In the genomic region with DNA sequence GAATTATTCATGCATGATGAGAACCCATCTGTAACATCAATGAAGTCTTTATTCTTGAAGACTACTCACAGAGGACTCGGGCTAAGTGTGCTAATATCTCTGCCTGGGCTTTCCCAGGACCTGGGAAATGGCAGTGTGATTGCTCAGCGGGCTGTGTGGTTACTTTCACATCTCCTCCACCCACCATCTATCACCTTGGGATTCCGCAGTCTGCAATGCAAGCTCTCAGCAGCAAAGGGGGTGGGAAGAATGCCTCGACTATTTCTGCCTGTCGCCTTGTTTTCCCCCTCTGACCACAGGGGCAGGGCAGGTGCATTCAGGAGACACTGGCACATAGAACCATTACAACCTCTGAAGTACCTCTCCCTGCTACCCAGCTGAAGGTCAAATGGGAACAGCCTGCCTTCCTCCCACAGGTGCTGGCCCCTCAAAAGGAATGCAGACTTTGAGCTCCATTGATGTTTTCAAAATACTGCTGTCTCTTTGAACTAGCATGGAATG, we compare ENCODE assay signal across 11 mouse cellular contexts.
A peak's percentile ranks its signal among the peaks of the same experiment; 100 is the strongest.
DNase-seq lines count a peak whose midpoint lies in the region; ATAC-seq and TF ChIP-seq lines count a peak whose summit lies in the region.
"Had no signal": no experiment of that assay in that cellular context is flagged by ENCODE, and none has a peak within 500 bp of the region (broad histone marks: within the 10 kb centered on the region; RNA-seq: fewer than 3 reads in every experiment).

No protein-coding gene starts in this region.

- intact Hi-C loops in left cerebral cortex, postnatal 25 days (cut with DNase I): no loop called here

- 21% methylated on average over 5 of the region's 5 CpGs for WGBS in hindbrain, embryonic 12.5 days
- WGBS in hindbrain, postnatal 0 days: 39% methylated on average over 5 of the region's 5 CpGs
- WGBS in limb, embryonic 11.5 days: 28% methylated on average over 5 of the region's 5 CpGs

- no peaks in the 10 kb centered on the region for H3K36me3 ChIP-seq in hindbrain, embryonic 12.5 days
- H3K36me3 ChIP-seq in hindbrain, postnatal 0 days (ENCODE audit: insufficient read depth, low read length): no peaks in the 10 kb centered on the region
- H3K36me3 ChIP-seq in limb, embryonic 11.5 days (ENCODE audit: control insufficient read depth, insufficient read depth, low read length): no peaks in the 10 kb centered on the region

- no peak for ATAC-seq in hindbrain, embryonic 12.5 days (ENCODE audit: low FRiP score)
- no peak for ATAC-seq in hindbrain, postnatal 0 days
- ATAC-seq in Patski: peak; percentile 42
- peak; percentile 39; the same call in 1 of the 2 replicates for ATAC-seq in limb, embryonic 11.5 days (ENCODE audit: insufficient number of reproducible peaks, low FRiP score, low TSS enrichment, low read depth)
- no peak for ATAC-seq in inflammation-experienced regulatory T-cells, adult 6 months

- peak overlapping the region; percentile 55 for H3K27ac ChIP-seq in hindbrain, embryonic 12.5 days
- no peak overlapping the region for H3K27ac ChIP-seq in hindbrain, postnatal 0 days
- peak overlapping the region; percentile 10; the same call in 1 of the 2 replicates for H3K27ac ChIP-seq in limb, embryonic 11.5 days (replicated peaks; ENCODE audit: low read depth, low read length)
- H3K27ac ChIP-seq: liver, embryonic 14.5 days had no signal

- POLR2A ChIA-PET in Patski (lab: Charles Lee): no interaction called here

- CTCF ChIA-PET in Patski (lab: Charles Lee): interaction anchor here (1.0 to 2.4 kb wide), 2 partner anchors 18 kb away, joined by 3 to 8 read pairs; no protein-coding TSS in a partner anchor

- H3K9me3 ChIP-seq in hindbrain, embryonic 12.5 days (replicated peaks): no peaks in the 10 kb centered on the region
- no peaks in the 10 kb centered on the region for H3K9me3 ChIP-seq in hindbrain, postnatal 0 days (ENCODE audit: low read length)
- no peaks in the 10 kb centered on the region for H3K9me3 ChIP-seq in limb, embryonic 11.5 days (ENCODE audit: control insufficient read depth, low read length)

- no peak overlapping the region for H3K4me2 ChIP-seq in hindbrain, embryonic 12.5 days (replicated peaks)
- H3K4me2 ChIP-seq in hindbrain, postnatal 0 days (ENCODE audit: low read depth, low read length): no peak overlapping the region
- no peak overlapping the region for H3K4me2 ChIP-seq in limb, embryonic 11.5 days (ENCODE audit: low read depth, severe bottlenecking)

- no peak overlapping the region for H3K9ac ChIP-seq in hindbrain, embryonic 12.5 days
- no peak overlapping the region for H3K9ac ChIP-seq in hindbrain, postnatal 0 days (replicated peaks; ENCODE audit: low read length)
- H3K9ac ChIP-seq in limb, embryonic 11.5 days (ENCODE audit: low read length): no peak overlapping the region
- H3K9ac ChIP-seq: liver, embryonic 14.5 days had no signal

- no peaks in the 10 kb centered on the region for H3K27me3 ChIP-seq in hindbrain, embryonic 12.5 days
- no peaks in the 10 kb centered on the region for H3K27me3 ChIP-seq in hindbrain, postnatal 0 days (ENCODE audit: insufficient read depth, low read length)
- no peaks in the 10 kb centered on the region for H3K27me3 ChIP-seq in Patski
- no peaks in the 10 kb centered on the region for H3K27me3 ChIP-seq in limb, embryonic 11.5 days (ENCODE audit: control insufficient read depth, insufficient read depth, low read length)

- DNase-seq in hindbrain, postnatal 0 days (ENCODE audit: low spot score): no peak
- peak; percentile 66 for DNase-seq in Patski (ENCODE audit: low read depth, low spot score)
- DNase-seq in fibroblast of lung, adult 2 months (ENCODE audit: low read depth): peak; percentile 82
- DNase-seq in limb, embryonic 11.5 days (ENCODE audit: low spot score): peak; percentile 46
- DNase-seq in frontal cortex, adult 2 months (ENCODE audit: extremely low spot score in 1 of 2, low spot score in 1 of 2): no peak
- DNase-seq in left cerebral cortex, postnatal 25 days (ENCODE audit: low spot score in 2 of 2): no peak
- DNase-seq: adrenal gland, postnatal 10 days had no signal

- H3K4me3 ChIP-seq in hindbrain, embryonic 12.5 days: no peak overlapping the region
- no peak overlapping the region for H3K4me3 ChIP-seq in hindbrain, postnatal 0 days (ENCODE audit: low read length)
- no peak overlapping the region for H3K4me3 ChIP-seq in limb, embryonic 11.5 days (ENCODE audit: low read depth, low read length)
- H3K4me3 ChIP-seq: myocyte had no signal

- no peak for TF ChIP-seq CTCF in hindbrain, postnatal 0 days (IDR thresholded peaks at IDR 0.05; ENCODE audit: low read depth)
- no peak for TF ChIP-seq CTCF in Patski (IDR thresholded peaks at IDR 0.05)

- in situ Hi-C loops in Patski (cut with MboI; ENCODE audit: low pct_unique_long_range_greater_than_20kb): no loop called here

- peaks cover 30% of the 10 kb centered on the region for H3K4me1 ChIP-seq in hindbrain, embryonic 12.5 days
- no peaks in the 10 kb centered on the region for H3K4me1 ChIP-seq in hindbrain, postnatal 0 days (ENCODE audit: insufficient read depth, low read length)
- H3K4me1 ChIP-seq in limb, embryonic 11.5 days (ENCODE audit: control insufficient read depth, insufficient read depth, low read length): peaks cover 39% of the 10 kb centered on the region

Comparison
In these comparisons a context has a peak if more than half of its experiments do, and no peak if none do; other contexts are left out.
1. ATAC-seq: peak in Patski (single experiment) and limb, embryonic 11.5 days (single experiment); none in hindbrain, embryonic 12.5 days (single experiment), hindbrain, postnatal 0 days (single experiment) and inflammation-experienced regulatory T-cells, adult 6 months (single experiment).
2. DNase-seq: peak in Patski (single experiment), fibroblast of lung, adult 2 months (single experiment) and limb, embryonic 11.5 days (single experiment); none in hindbrain, postnatal 0 days (single experiment), frontal cortex, adult 2 months (0 of 2) and left cerebral cortex, postnatal 25 days (0 of 2).